Mouse (Mus musculus): ENCODE data around the gene Zscan4f.
"Not testable (repeated sequence)": the region's sequence is repeated elsewhere in the genome, so short reads cannot be mapped to it uniquely, and the experiment has no call there.

The Zscan4f gene

DNA sequence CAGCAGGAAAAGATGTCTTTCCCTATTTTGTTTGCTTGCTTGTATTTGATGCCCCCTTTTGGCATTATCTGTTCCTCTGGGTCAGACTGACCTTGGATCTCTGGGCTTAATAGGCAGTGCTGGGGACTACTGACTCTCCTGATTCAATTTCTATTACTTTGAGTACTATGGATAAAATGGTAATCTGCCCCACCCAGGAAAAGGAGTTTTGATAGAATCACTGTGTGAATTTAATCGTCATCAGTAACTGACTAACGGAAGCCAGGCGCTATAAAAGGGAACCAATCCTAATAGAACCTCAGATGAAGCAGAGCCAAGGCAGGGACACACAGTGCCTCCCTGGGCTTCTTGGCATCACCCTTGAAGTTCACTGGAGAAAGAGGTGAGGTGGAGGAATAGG is at the start of gene Zscan4f:
Gene Zscan4f (plus strand): TSS at position 301 of the 400 bp plus-strand sequence.
- not testable (repeated sequence) for DNase-seq

DNA sequence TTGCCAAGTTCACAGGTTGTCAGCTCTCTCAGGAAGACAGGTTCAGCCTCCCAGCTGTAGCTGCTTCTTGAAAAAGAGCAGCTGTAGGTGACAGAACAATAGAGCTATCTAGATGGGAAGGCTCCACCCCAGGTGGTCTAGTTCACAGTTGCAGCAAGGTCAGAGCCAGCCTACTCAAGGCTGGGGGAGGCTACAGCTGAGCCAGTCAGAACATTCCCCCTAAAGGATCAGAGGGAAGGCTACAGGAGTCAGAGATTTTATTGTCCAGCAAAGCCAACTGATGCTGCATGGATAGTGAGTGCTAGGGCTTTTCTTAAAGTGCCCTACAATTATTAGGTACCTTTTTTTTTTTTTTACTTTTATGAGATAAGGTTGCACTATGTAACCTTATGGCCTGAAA is 13.1 kb upstream of the Zscan4f start:
- DNase-seq = not testable (repeated sequence)
